Mouse (Mus musculus) forebrain, embryonic 13.5 days (tissue): ENCODE measurements around the gene Smoc1. TPM values are rescaled to one million over a fixed set of nuclear protein-coding genes. Genes with fewer than 3 reads are reported as not detected.

Experiments
- ATAC-seq: fragments of 200-750 bp; cut with Nextera tagmentation; 2 replicates; pipeline ENCODE4 v1.8.0; 2017
- H3K27ac ChIP-seq: fragments of 300-500 bp; sonication (generic); 2 replicates; pipeline ENCODE4 v1.5.1; 2015; ENCODE audit warnings: inconsistent platforms, mild to moderate bottlenecking, moderate library complexity
- H3K27me3 ChIP-seq: fragments of 300-500 bp; sonication (generic); 2 replicates; pipeline ENCODE4 v1.6.1; 2015; ENCODE audit warnings: mild to moderate bottlenecking, inconsistent platforms
- H3K36me3 ChIP-seq: fragments of 300-500 bp; sonication (generic); 2 replicates; pipeline ENCODE4 v1.6.1; 2015; ENCODE audit warnings: mild to moderate bottlenecking, inconsistent platforms; ENCODE audit not compliant: poor library complexity, severe bottlenecking
- H3K4me1 ChIP-seq: fragments of 300-500 bp; sonication (generic); 2 replicates; pipeline ENCODE4 v1.6.1; 2015; ENCODE audit warnings: inconsistent platforms
- H3K4me2 ChIP-seq: fragments of 300-500 bp; sonication (generic); 2 replicates; pipeline ENCODE4 v1.6.1; 2015; ENCODE audit warnings: inconsistent platforms, mild to moderate bottlenecking, moderate library complexity
- H3K4me3 ChIP-seq: fragments of 300-500 bp; sonication (generic); 2 replicates; pipeline ENCODE4 v1.5.1; 2015; ENCODE audit warnings: mild to moderate bottlenecking, inconsistent platforms
- H3K9ac ChIP-seq: fragments of 300-500 bp; sonication (generic); 2 replicates; pipeline ENCODE4 v1.6.1; 2015; ENCODE audit warnings: mild to moderate bottlenecking, inconsistent platforms
- H3K9me3 ChIP-seq: fragments of 300-500 bp; sonication (generic); replicated peaks from 2 replicates; pipeline ENCODE4 v1.6.1; 2016; ENCODE audit warnings: inconsistent platforms
- WGBS: fragments of 180-500 bp; shearing (Covaris S2); methylation state at CpG from one replicate; pipeline ENCODE4 v1.1.7; 2015; 5-methylcytosine and 5-hydroxymethylcytosine counted together
- microRNA-seq: library from miRNA; unstranded; fragments of <30 nt; microRNA quantifications from one replicate; pipeline ENCODE4, GENCODE M21; 2016
- polyA plus RNA-seq: library from polyadenylated mRNA; unstranded; fragments of >200 nt; fragmentation: Nextera tagmentation; extraction: Ambion mirVana; gene quantifications from 2 replicates; pipeline ENCODE4 v1.2.1, GENCODE M21; 2015

Smoc1 gene
- polyA plus RNA-seq, 1 experiment from 2014 or later = 6.4 TPM

DNA sequence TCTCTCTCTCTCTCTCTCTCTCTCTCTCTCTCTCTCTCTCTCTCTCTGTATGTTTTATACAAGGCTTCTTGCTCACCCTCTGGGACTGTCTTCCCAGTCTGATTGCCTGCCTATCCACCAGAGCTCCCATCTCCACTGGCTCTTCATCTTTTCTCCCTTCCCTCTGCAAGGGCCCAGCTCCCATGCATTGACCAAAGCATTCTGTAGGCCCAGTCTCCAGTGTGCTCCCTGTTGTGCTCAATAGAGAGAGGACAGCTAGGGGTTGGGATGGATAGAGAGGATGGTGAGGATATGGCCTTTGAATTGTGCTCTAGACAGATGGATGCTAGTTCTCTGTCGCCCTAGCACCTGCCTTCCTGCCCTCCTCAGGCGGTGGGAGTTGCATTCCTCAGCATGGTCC lies 196.7 kb downstream of the Smoc1 start:
- 83% methylated on average over 2 of the region's 2 CpGs for WGBS
- H3K4me2 ChIP-seq = no peak overlapping the region
- no peak for ATAC-seq
- H3K4me1 ChIP-seq = peaks cover 19% of the 10 kb centered on the region
- H3K9me3 ChIP-seq = no peaks in the 10 kb centered on the region
- H3K36me3 ChIP-seq = no peaks in the 10 kb centered on the region
- no peak overlapping the region for H3K9ac ChIP-seq
- H3K27me3 ChIP-seq = no peaks in the 10 kb centered on the region
- no peak overlapping the region for H3K4me3 ChIP-seq
- no peak overlapping the region for H3K27ac ChIP-seq

DNA sequence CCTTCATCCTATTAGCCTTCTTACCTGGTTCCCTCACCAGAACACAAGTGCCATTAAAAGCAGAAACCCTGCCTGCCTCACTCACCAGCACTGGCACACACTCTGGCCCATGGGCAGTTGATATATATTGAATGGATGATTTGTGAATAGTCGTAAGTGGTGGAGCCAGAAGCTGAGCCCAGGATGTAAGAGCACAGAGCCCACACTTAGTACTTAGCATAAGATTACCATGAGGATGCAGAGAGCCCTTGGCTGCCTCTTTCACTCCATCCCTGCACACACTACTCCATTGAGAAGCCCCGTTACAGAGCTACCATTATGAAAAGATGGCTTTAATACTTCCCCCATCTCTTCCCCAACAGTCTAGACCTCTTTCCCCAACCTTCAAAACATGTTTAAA lies 198.2 kb downstream of the Smoc1 start:
- WGBS = 69% methylated on average over 2 of the region's 2 CpGs
- H3K4me3 ChIP-seq = no peak overlapping the region
- peaks cover 19% of the 10 kb centered on the region for H3K4me1 ChIP-seq
- H3K36me3 ChIP-seq = no peaks in the 10 kb centered on the region
- no peak overlapping the region for H3K9ac ChIP-seq
- no peak overlapping the region for H3K27ac ChIP-seq
- no peak for ATAC-seq
- no peak overlapping the region for H3K4me2 ChIP-seq
- H3K27me3 ChIP-seq = no peaks in the 10 kb centered on the region
- H3K9me3 ChIP-seq = no peaks in the 10 kb centered on the region

DNA sequence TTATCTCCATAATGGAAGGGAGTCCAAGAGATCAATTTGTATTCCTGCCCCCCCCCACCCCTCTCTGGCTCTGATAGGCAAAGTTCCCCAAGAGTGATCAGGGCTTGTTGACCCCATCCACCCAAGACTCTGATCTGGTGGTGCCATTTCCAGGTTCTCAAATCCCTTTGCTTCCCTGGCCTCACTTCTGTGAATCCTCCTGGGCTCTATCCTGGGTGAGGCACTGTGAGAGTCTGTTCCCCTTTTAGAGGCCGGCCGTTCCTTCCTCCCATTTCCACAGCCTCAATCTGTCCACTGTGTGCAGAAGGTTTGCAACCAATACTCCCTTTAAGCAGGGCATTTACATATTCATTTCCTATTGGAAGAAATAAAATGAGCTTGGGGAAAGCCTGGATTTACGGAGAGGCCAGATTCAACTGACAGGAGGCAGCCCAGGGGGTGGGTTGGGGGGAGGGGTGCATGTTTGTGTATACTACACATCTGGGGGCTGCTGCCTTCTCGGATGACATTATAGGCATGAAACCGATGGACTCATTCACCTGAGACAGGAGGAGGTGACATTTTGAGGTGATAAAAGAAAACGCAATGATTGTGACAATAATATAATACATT lies 199.5 kb downstream of the Smoc1 start:
- H3K4me2 ChIP-seq = no peak overlapping the region

DNA sequence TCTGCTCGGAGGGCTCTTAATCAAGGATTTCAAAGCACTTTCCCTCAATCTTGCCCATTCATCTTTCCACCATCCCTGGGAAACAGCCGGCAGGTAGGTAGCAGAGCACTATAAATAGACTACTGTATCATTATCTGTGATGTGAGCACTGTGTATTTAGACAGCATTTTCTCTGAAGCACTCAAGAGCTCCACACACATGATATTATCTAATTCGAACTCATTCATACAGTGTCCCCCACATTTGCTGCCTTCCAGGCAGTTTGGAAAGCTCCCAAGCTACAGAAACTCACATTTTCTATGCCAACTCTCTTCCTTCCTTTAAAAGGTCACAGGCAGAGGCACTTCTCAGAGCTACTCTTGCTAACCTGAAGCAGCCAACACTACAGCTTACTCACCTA lies 200.0 kb downstream of the Smoc1 start:
- ATAC-seq = 0 out of 2 replicates have a peak, but pooled peaks have one; percentile 20
- H3K4me2 ChIP-seq = no peak overlapping the region

More for the DNA sequence above, 199.5 kb downstream of the Smoc1 start:
- Histone ChIP-seq H3K4me3 (no peak overlapping the region), H3K4me1 (peaks cover 19% of the 10 kb centered on the region), H3K9me3 (no peaks in the 10 kb centered on the region), H3K9ac (no peak overlapping the region), H3K36me3 (no peaks in the 10 kb centered on the region), H3K27me3 (no peaks in the 10 kb centered on the region), H3K27ac (no peak overlapping the region)
- ATAC-seq = no peak
- WGBS = 40% methylated on average over 6 of the region's 6 CpGs

DNA sequence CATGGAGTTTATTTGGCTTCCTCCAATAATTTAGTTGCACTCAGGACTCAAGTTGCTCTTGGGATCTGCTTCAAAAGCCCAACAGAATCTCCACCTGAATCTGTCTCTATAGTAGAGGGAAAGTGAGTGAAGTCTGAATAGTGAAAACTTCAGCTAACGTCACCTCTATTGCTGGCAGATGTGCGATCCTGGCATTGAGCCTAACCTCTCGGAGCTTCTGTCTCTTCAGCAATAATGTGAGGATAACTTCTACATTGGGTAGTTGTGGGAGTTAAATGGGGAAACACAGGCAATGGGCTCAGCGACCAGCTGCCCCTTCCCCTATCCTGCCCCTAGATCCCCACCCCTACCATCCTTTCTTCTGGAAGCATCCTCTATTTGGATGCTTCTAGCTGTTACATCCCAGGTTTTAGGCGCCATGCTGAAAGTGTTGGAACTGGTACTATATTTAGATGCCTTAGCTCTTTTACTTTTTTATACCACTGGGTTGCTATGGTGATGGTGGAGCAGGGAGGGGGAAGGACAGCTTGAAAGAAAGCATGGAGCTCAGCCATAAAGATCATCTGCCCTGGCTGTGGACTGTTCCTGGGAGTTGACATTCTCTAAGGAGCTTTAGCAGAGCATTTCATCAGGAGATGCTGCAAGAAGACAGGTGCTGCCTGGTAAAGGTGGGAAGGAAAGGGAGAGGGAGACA lies 201.3 kb downstream of the Smoc1 start:
- no peak overlapping the region for H3K9ac ChIP-seq
- no peaks in the 10 kb centered on the region for H3K36me3 ChIP-seq
- no peak overlapping the region for H3K4me2 ChIP-seq
- peaks cover 19% of the 10 kb centered on the region for H3K4me1 ChIP-seq
- H3K27ac ChIP-seq = peak overlapping the region; percentile 25; the same call in 1 of the 2 replicates
- no peaks in the 10 kb centered on the region for H3K27me3 ChIP-seq
- ATAC-seq = peak; percentile 86
- no peak overlapping the region for H3K4me3 ChIP-seq
- no peaks in the 10 kb centered on the region for H3K9me3 ChIP-seq
- 67% methylated on average over 5 of the region's 5 CpGs for WGBS

More for the DNA sequence above, 200.0 kb downstream of the Smoc1 start:
- WGBS = 53% methylated on average over 3 of the region's 3 CpGs
- peaks cover 19% of the 10 kb centered on the region for H3K4me1 ChIP-seq
- H3K27me3 ChIP-seq = no peaks in the 10 kb centered on the region
- no peak overlapping the region for H3K27ac ChIP-seq
- H3K4me3 ChIP-seq = no peak overlapping the region
- no peaks in the 10 kb centered on the region for H3K9me3 ChIP-seq
- H3K36me3 ChIP-seq = no peaks in the 10 kb centered on the region
- no peak overlapping the region for H3K9ac ChIP-seq

DNA sequence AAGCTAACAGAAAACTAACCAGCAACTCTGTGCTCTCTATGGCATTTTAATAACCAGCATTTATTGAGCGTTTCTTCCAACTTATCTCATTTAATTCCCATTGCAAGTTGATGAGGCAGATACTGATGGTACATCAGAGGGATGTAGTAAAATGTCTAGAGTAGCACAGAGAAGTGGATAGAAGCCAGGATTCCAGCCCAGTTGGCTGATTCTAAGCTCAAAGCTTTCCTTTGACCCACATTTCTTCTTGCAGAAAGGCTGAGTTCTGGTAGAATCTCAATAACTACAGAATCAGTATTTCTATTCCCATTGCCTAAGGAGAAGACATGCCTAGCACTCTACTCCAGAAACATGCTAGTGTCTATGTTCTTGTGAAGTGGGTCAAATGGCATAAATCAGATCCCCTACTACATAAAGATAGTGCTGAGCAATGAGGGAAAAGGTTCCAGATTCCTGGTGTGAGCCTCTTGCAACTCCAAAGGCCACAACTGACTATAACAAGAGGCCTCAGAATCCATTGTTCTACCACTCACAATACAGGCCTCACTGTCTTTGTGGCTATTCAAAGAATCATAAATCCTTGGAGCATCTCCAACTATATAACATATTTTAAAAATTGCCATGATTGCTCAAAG lies 207.3 kb downstream of the Smoc1 start:
- Histone ChIP-seq H3K27me3 (no peaks in the 10 kb centered on the region), H3K4me2 (no peak overlapping the region), H3K4me3 (no peak overlapping the region), H3K27ac (no peak overlapping the region), H3K9me3 (no peaks in the 10 kb centered on the region), H3K4me1 (no peaks in the 10 kb centered on the region), H3K36me3 (no peaks in the 10 kb centered on the region), H3K9ac (no peak overlapping the region)
- no peak for ATAC-seq
- 95% methylated on average over 1 of the region's 1 CpGs for WGBS

DNA sequence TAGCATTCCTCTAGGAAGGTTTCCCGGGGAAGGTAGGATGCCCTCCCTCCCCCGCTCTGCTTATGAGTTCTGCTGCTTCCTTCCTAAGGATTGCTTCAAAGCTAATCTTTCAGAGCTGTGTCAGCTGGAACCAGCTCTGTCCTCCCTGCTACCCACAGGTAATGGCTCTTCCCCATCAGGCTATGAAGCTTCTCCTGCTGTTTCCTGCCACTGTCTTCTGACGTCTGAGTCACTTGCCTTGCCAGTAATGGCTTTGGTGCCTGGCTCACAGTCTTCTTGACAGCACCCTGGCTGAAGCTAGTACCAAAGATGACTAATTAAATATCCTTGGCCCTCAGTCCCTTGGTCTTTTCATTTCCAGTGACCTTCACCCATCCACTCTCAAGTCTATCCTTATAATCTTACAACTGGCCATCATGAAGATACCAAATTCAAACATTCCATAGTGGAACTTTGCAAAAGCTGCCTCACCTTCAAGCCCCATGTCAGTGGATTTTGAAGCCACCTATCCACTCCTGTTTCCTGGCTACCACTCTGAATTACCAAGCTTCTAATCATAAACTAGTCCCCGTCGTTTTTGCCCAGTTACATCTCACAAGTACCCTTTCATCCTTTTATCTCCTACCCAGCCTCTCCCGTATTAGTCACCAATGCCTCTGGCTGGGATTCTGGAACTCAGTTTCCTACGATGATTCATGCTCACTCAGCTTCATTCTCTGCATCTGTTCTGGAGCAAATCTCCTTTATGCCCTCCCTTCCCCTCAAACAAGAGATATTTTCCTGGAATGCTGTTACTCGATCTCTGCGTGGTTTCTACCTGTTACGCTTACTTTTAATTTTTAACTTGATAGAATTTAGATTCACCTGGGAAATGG lies 209.1 kb downstream of the Smoc1 start:
- H3K9me3 ChIP-seq = no peaks in the 10 kb centered on the region
- no peak overlapping the region for H3K27ac ChIP-seq
- no peaks in the 10 kb centered on the region for H3K27me3 ChIP-seq
- H3K36me3 ChIP-seq = no peaks in the 10 kb centered on the region
- WGBS = 92% methylated on average over 10 of the region's 10 CpGs
- no peak overlapping the region for H3K9ac ChIP-seq
- no peak for ATAC-seq
- H3K4me2 ChIP-seq = no peak overlapping the region
- no peak overlapping the region for H3K4me3 ChIP-seq
- H3K4me1 ChIP-seq = no peaks in the 10 kb centered on the region

Small RNA genes lying within 50 kb of the gene (microRNA-seq; reads per million reads assigned to microRNA genes)
- gene Mir3067 = 4.3 reads per million, percentile 11 among the genes with 10 or more reads in this experiment

Other genes with a start within 250 kb of the Smoc1 start
- 13.8 and 14.0 TPM in 2 replicates for gene Susd6, start 236.3 kb upstream of the Smoc1 start, polyA plus RNA-seq
- gene Srsf5, start 81.3 kb upstream of the Smoc1 start, polyA plus RNA-seq = 528 and 549 TPM in 2 replicates
- gene Slc10a1, start 58.1 kb upstream of the Smoc1 start, polyA plus RNA-seq = 0.54 and 0.62 TPM in 2 replicates